Mouse (Mus musculus) adipocyte (in vitro differentiated cells): Measurements from ENCODE around the gene Atg2b.
A peak's percentile ranks its signal among the peaks of the same experiment; 100 is the strongest.

Experiments
- DNase-seq: peaks from one replicate; pipeline ENCODE4 v3.0.0-alpha.2; 2016; ENCODE audit warnings: low spot score

The Atg2b gene

DNA sequence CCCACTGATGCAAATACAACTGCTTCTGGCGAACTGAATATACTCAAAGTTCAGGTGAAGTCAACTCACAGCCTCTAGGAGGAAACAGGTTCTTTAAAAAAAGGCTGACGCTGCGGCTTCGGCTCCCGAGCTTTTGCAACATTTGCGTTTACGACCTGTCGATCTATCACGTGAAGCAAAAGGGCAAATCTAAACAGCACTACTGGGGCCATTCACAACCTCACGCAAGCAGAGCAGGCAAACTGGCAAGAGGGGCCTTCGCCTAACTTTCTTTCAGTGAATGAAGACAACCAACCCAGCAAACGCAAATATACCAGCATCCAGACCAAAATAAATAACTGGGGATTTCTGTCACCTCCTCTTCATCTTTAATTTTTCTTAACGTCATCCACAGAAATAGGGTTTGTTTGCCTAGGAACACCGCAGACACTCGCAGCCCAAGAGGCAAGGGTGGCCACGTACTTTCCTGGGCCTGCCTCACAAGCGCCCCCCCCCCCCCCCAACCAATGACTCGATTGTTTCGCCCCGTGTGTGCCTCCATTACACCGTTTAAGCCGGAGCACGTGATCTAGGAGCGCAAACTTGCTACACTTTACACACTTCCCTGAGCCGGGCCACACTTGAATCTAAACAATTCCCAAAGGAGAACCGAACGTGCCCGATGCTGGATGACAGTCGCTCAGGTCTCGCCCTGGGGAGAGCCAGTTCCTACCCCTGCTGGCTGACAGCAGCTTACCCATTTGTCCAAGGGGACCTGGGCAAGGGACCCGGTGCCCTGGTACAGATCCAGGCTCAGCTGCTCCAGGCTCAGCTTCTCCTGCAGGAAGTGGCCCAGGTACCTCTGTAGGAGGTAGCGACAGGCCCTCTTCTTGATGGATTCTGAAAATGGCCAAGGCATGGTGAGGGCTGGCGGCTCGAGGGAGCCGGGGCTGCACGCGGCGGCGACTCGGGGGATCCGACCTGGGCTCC lies 794 bp downstream of the Atg2b start, which contains the start of gene Gskip:
Gene Gskip, plus strand, starts transcription at position 897 of the 969 bp plus-strand sequence.
- peak; percentile 60 for DNase-seq

DNA sequence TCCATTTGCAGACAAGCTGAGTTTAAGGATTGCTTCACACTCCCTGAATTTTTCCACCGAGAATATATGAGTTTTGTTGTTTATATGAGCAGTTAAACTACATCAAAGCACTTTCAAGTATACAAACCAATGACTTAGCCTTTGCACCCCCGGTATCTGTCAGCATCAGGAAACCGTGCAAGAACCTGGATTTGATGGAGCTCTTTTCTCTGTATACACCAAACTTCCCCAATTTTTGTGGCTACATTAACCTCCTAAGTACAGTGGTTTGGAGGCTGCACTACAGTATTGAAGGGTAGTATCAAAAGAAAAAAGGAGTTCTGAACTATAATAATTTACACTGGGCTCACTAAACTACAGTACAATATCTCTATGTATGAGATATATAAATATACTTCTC lies 6.2 kb downstream of the Atg2b start:
- DNase-seq, result no peak

DNA sequence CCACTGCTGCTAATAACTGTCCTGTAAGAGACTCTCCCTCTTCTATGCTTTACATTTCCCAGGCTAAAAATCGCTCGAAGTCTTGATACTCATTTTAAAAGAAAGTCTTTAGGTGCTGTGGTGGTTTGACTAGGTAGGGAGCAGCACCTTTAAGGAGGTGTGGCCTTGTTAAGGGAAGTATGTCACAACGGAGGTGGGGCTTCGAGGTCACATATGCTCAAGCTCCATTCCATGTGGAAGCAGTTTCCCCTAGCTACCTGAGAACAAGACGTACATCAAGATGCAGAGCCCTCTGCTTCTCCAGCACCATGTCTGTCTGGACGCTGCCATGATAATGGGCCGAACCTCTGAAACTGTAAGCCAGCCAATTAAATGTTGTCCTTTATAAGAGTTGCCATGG lies 6.8 kb downstream of the Atg2b start:
- DNase-seq, result no peak

DNA sequence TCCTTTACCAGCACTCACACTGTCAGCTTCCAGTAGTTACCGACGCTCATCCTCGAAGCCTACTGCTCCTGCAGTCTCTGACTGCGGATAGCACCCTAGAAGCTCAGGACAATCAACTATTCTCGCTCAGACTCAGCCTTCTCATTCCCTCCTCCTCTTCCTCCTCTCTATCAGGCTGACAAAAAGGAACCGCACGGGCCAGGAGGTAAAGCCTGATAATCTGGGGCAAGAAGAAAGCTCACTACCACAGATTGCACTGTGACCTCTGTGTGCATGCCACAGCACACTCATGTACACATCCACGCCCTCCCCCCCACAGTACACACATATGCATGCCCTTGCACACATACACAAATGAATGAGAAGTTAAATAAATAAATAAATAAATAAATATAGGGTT lies 8.7 kb downstream of the Atg2b start:
- no peak for DNase-seq

- no peak for DNase-seq
Measured at GRCm38 (mm10) chr12:105655850-105656249, 29.2 kb downstream of the Atg2b start.

GRCm38 (mm10) chr12:105642770-105643321 lies 42.2 kb downstream of the Atg2b start:
- DNase-seq, result no peak

- DNase-seq, result no peak
Measured at GRCm38 (mm10) chr12:105637554-105637953, 47.5 kb downstream of the Atg2b start.

DNA sequence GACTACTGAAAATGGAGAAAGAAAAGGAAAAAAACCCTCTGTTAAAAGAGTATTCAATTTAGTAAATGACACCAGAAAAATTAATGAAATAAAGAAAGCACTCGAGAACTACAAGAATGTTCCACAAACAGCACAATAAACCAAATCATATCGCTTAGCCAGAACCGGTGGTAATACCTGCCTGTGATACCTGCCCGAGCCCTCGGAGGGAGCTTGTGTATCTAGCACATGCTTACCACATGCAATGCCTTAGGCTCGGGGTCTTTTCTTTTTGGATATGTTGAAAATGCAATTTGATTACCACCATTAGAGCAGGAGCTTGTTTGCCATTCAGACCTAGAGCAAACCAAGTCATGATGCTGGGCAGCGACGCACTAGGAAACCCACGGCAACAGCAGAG lies 48.5 kb downstream of the Atg2b start:
- DNase-seq, result no peak

DNA sequence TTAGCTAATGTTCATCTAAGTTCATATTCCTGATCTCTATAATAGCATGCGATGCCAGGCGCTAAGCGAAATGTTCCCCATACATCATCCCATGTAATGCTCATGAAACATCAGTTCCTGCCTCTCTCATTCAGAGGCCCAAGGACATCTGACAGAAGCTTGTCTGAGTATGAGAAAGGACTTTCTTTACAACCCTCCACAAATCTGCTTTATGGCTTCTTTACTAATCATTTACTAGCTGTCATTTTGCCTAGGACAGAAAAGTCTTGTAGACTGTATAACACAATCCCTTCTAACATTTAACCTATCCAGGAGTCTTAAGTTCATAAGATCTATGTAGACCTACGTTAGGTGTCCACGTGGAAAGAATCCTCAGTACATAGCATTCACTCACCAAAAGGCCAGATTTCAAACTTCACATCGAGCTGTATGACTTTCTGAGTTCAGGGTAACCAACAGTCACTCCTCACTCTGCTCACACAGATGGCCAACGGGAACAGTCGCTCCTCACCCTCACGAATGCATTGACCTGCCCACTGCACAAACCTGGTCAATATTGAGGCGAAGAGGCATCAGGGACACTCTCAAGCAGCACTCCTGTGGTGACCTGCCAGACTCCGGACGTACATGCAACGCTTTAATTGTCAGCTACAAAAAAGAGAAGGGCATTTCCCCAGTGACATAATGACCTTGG lies 50.5 kb downstream of the Atg2b start:
- DNase-seq, result no peak

GRCm38 (mm10) chr12:105625798-105626197 lies 59.2 kb downstream of the Atg2b start:
- no peak for DNase-seq

GRCm38 (mm10) chr12:105622981-105623539 lies 62.0 kb downstream of the Atg2b start:
- DNase-seq, result no peak

GRCm38 (mm10) chr12:105622048-105622447 lies 63.0 kb downstream of the Atg2b start:
- no peak for DNase-seq

DNA sequence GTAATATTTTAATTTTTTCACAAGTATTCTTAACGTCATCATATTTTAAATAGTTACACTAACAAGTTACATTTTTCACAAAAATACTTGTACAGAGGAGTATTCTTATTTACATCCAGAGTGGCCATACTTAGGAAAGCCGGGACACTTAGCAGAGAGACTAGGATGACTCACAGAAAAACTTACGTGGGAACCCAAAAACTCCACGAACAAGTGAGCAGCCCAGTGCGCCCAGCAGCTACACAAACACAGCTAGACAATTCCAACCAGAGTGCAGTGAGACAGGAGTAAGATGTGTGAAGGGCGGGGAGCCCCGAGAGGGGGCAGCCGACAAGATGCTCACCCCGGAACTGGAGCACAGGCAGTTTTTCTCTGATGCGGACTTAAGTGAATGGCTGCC lies 71.5 kb downstream of the Atg2b start:
- no peak for DNase-seq

DNA sequence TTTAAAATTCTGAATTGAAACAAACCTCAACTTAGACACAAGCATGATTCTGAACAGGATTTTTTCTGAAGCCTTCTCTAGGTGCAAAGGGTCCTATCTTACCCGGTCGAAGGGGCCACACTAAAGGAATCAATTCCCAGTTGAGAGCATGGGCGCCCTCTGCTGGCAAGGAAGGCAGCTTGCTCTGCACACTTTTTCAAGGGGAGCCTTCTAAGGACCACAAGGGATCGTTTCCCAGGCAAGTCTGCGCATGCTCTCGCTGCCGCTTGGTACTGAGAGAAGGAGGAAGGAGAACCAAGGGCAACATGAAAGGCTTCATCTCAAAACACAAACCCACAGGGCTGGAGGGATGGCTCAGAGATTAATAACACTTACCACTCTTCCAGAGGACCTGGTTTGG lies 73.3 kb downstream of the Atg2b start:
- peak; percentile 45 for DNase-seq

DNA sequence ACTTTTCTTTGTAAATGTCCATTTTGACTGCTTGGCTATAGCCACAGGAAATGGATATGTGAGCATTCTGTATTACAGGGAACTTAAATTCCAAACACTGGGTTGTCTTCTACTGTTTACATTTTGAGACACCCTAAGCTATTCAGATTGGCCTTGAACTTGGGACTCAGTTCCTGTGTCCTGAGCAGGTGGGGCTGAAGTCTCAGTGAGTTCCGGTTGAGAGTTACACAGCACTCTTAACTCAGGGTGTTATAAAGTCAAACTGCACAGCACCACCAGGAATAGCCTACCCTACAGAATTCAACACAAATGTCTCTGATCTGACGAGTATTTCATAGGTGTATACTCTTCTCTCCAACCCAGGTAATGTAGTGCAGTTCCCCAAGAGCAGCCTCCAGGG lies 74.0 kb downstream of the Atg2b start:
- no peak for DNase-seq

DNA sequence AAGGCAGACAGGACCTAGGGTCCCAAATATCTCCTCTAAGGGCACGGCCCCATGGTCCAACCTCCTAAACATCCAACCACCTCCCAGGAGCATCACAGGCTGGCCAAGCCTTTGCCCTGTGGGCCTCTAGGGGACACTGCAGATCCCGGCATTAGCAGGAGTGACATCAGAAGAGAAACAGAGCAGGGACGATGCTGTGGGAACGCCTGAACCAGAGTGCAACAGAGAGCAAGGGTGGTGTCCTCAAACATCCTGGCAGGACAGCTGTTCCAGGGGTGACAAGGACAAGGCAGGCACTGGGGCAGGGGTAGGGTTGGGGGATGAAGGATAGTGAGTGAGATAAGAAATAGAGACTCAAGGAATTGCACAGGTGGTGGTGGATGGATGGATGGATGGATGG lies 78.1 kb downstream of the Atg2b start:
- no peak for DNase-seq

DNA sequence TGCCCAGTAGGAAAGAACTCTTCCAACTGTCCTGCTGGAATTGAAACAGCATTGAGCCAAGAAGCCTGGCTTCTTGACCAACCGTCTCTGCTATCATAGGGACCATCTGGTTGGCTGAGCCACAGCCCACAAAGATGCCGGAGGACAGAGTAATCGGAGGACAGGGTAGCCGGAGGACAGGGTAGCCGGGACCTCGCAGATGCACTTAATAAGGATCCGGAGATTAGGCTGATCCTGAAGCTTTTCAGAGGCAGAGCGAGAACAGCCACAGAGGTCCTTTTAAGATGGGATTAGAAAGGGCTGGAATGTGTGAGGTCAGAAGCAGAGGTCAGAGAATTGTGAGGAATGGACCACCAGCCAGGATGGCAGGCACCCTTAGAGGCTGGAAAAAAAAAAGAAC lies 79.8 kb downstream of the Atg2b start:
- DNase-seq, result no peak

GRCm38 (mm10) chr12:105603904-105604303 lies 81.1 kb downstream of the Atg2b start:
- no peak for DNase-seq

DNA sequence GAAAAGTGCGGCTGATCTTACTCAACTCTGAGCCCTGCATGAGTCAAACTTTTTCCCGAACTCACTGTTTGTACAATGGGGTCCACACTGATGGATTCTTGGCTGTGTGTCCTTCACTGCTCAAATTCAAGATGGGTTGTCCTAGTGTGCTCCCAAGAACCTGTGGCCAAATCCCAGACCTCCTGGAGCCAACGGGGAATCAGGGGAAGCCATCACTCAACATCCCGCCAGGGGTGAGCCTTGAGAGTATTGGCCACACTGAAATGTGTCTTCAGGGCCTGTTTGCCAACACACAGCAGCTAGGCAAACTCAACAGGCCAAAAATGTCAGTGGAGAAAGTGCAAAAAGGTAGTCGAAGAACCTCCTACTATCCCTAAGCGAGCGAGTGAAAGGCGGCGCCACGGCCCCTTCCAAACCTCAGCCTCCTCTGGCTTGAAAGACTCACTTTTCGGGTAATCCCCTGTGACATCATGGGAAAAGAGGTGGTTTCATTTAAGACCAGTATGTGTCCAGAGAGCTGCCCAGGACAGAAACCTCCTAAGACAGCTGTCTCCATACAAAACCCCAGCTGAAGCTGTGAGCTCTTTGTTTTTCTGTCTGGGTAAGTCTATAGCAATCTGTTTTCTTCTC lies 82.3 kb downstream of the Atg2b start, which contains the start of gene Bdkrb1:
Gene Bdkrb1, plus strand, starts transcription at position 505 of the 630 bp plus-strand sequence.
- no peak for DNase-seq

DNA sequence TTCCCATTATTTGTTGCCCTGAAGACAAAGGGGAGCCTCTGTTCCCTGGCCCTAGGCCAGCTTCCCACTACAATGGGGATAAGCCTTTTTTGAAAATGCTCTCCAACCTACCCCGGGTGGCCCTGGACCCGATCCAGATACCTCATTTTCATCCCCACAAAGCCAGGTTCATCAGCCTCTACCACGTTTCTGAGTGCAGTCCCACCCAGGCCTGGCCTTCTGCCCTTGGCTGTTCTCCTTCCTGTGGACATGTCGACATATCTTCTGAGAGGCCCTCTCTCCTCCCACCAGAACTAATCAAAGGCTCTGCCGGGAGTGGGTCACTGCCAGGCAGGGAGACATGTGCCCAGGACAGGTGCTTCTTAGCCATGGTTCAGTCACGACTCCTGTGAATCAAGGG lies 83.4 kb downstream of the Atg2b start:
- DNase-seq, result no peak

DNA sequence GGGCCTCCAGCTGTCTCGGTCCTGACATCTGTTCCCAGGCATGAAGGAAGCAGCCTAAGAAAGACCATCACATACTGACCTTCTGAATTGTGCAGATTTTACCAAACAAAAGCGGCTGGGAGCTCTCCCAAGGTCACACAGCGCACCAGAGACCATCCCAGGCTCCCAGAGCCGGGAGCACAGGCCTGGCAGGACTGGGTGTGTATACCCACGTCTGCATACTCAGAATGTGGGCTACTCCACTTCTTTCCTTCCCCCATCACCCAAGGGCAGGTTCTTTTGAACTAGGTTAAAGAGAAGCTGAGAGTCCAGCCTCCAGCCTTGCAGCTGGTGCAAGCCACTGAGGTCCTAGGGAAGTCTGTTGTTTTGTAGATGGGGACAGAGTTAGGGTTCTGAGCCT lies 85.9 kb downstream of the Atg2b start:
- no peak for DNase-seq

DNA sequence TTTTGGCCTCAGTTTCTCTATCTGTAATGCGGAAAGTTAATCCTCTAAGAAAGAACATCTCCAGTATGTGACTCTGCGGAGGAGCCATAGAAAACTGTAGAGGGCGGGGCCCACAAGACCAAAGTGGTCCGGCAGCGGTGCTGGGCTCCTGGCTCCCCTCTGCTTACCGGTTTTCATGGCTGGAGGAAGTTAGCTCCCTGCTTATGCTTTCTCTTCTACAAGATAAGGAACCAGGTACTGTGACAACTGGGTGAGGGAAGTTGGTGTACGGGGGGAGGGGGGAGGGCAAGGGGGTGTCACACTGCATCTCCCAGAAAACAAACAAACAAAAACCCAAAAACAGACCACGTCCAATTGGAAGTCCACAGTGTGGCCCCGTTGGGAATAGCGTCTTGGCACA lies 86.5 kb downstream of the Atg2b start:
- no peak for DNase-seq
